Mouse (Mus musculus): ENCODE results near the gene Ylpm1.

Gene Ylpm1

GRCm38 (mm10) chr12:84962606-84963005 is 33.5 kb upstream of the Ylpm1 start:
- 0 out of 2 replicates have a peak, but pooled peaks cover 3% of the 10 kb centered on the region for H3K4me1 ChIP-seq (replicated peaks; ENCODE audit: low read depth, low read length)
- no peaks in the 10 kb centered on the region for H3K9me3 ChIP-seq (ENCODE audit: low read length)

GRCm38 (mm10) chr12:84968831-84969655 is 27.1 kb upstream of the Ylpm1 start:
- TF ChIP-seq NANOG (IDR thresholded peaks at IDR 0.05; ENCODE audit: borderline replicate concordance, low read length) (no peak), CTCF (conservative IDR thresholded peaks at IDR 0.05; ENCODE audit: low read length) (no peak), POU5F1 (IDR thresholded peaks at IDR 0.05; ENCODE audit: borderline replicate concordance, low read length) (no peak)
- no peaks in the 10 kb centered on the region for H3K9me3 ChIP-seq (ENCODE audit: low read length)
- H3K4me3 ChIP-seq (replicated peaks; ENCODE audit: low read length) = peak overlapping the region; percentile 97; the same call in 1 of the 2 replicates
- peaks cover 22% of the 10 kb centered on the region for H3K36me3 ChIP-seq (ENCODE audit: insufficient read depth, low read length)
- H3K4me1 ChIP-seq (replicated peaks; ENCODE audit: low read depth, low read length) = peaks cover 22% of the 10 kb centered on the region
- H3K27me3 ChIP-seq (ENCODE audit: insufficient read depth, low read length) = peaks cover 3% of the 10 kb centered on the region; the same call in 1 of the 2 replicates

More at GRCm38 (mm10) chr12:84962606-84963005, 33.5 kb upstream of the Ylpm1 start:
- Histone ChIP-seq H3K36me3 (ENCODE audit: insufficient read depth, low read length) (peaks cover 7% of the 10 kb centered on the region; the same call in 1 of the 2 replicates), H3K27me3 (ENCODE audit: insufficient read depth, low read length) (no peaks in the 10 kb centered on the region), H3K4me3 (replicated peaks; ENCODE audit: low read length) (no peak overlapping the region)
- no peak for TF ChIP-seq NANOG (IDR thresholded peaks at IDR 0.05; ENCODE audit: borderline replicate concordance, low read length)

- peaks cover 28% of the 10 kb centered on the region for H3K36me3 ChIP-seq (ENCODE audit: insufficient read depth, low read length)
- H3K9me3 ChIP-seq (ENCODE audit: low read length) = no peaks in the 10 kb centered on the region
- H3K4me3 ChIP-seq (replicated peaks; ENCODE audit: low read length) = peak overlapping the region; percentile 97
- H3K4me1 ChIP-seq (replicated peaks; ENCODE audit: low read depth, low read length) = peaks cover 22% of the 10 kb centered on the region
- no peak for TF ChIP-seq POU5F1 (IDR thresholded peaks at IDR 0.05; ENCODE audit: borderline replicate concordance, low read length)
- TF ChIP-seq NANOG (IDR thresholded peaks at IDR 0.05; ENCODE audit: borderline replicate concordance, low read length) = no peak
- no peak for TF ChIP-seq CTCF (conservative IDR thresholded peaks at IDR 0.05; ENCODE audit: low read length)
- peaks cover 3% of the 10 kb centered on the region; the same call in 1 of the 2 replicates for H3K27me3 ChIP-seq (ENCODE audit: insufficient read depth, low read length)
These were observed 26.3 kb upstream of the Ylpm1 start for GRCm38 (mm10) chr12:84969656-84970427.

GRCm38 (mm10) chr12:84970428-84971096 is 25.6 kb upstream of the Ylpm1 start, which contains the start of the genes Fcf1 and Arel1:
TSS of gene Fcf1 (plus strand) at chr12:84970897.
TSS of gene Arel1 (minus strand) at chr12:84970900.
- TF ChIP-seq POU5F1 (IDR thresholded peaks at IDR 0.05; ENCODE audit: borderline replicate concordance, low read length) = no peak
- TF ChIP-seq NANOG (IDR thresholded peaks at IDR 0.05; ENCODE audit: borderline replicate concordance, low read length) = no peak
- no peak for TF ChIP-seq CTCF (conservative IDR thresholded peaks at IDR 0.05; ENCODE audit: low read length)
- Histone ChIP-seq H3K27me3 (ENCODE audit: insufficient read depth, low read length) (peaks cover 3% of the 10 kb centered on the region; the same call in 1 of the 2 replicates), H3K4me3 (replicated peaks; ENCODE audit: low read length) (peak within 1 kb of the TSS; percentile 97), H3K9me3 (ENCODE audit: low read length) (no peaks in the 10 kb centered on the region), H3K36me3 (ENCODE audit: insufficient read depth, low read length) (peaks cover 30% of the 10 kb centered on the region), H3K4me1 (replicated peaks; ENCODE audit: low read depth, low read length) (peaks cover 22% of the 10 kb centered on the region)

- Histone ChIP-seq H3K4me1 (replicated peaks; ENCODE audit: low read depth, low read length) (no peaks in the 10 kb centered on the region), H3K27me3 (ENCODE audit: insufficient read depth, low read length) (no peaks in the 10 kb centered on the region), H3K9me3 (ENCODE audit: low read length) (no peaks in the 10 kb centered on the region), H3K36me3 (ENCODE audit: insufficient read depth, low read length) (peaks cover 95% of the 10 kb centered on the region), H3K4me3 (replicated peaks; ENCODE audit: low read length) (no peak overlapping the region)
- TF ChIP-seq NANOG (IDR thresholded peaks at IDR 0.05; ENCODE audit: borderline replicate concordance, low read length) = no peak
- TF ChIP-seq POU5F1 (IDR thresholded peaks at IDR 0.05; ENCODE audit: borderline replicate concordance, low read length) = no peak
- no peak for TF ChIP-seq CTCF (conservative IDR thresholded peaks at IDR 0.05; ENCODE audit: low read length)
These were observed 16.8 kb upstream of the Ylpm1 start for GRCm38 (mm10) chr12:84979264-84979862.

GRCm38 (mm10) chr12:84989456-84989855 is 6.7 kb upstream of the Ylpm1 start:
- TF ChIP-seq NANOG (IDR thresholded peaks at IDR 0.05; ENCODE audit: borderline replicate concordance, low read length) = no peak
- no peak for TF ChIP-seq POU5F1 (IDR thresholded peaks at IDR 0.05; ENCODE audit: borderline replicate concordance, low read length)
- TF ChIP-seq CTCF (conservative IDR thresholded peaks at IDR 0.05; ENCODE audit: low read length) = no peak
- peaks cover 5% of the 10 kb centered on the region for H3K36me3 ChIP-seq (ENCODE audit: insufficient read depth, low read length)
- H3K27me3 ChIP-seq (ENCODE audit: insufficient read depth, low read length) = peaks cover 13% of the 10 kb centered on the region
- H3K4me1 ChIP-seq (replicated peaks; ENCODE audit: low read depth, low read length) = no peaks in the 10 kb centered on the region
- peaks cover 9% of the 10 kb centered on the region for H3K9me3 ChIP-seq (ENCODE audit: low read length)
- no peak overlapping the region for H3K4me3 ChIP-seq (replicated peaks; ENCODE audit: low read length)

- Histone ChIP-seq H3K36me3 (ENCODE audit: insufficient read depth, low read length) (peaks cover 25% of the 10 kb centered on the region), H3K4me1 (replicated peaks; ENCODE audit: low read depth, low read length) (peaks cover 25% of the 10 kb centered on the region), H3K27me3 (ENCODE audit: insufficient read depth, low read length) (peaks cover 6% of the 10 kb centered on the region), H3K9me3 (ENCODE audit: low read length) (peaks cover 9% of the 10 kb centered on the region), H3K4me3 (replicated peaks; ENCODE audit: low read length) (no peak overlapping the region)
- TF ChIP-seq POU5F1 (IDR thresholded peaks at IDR 0.05; ENCODE audit: borderline replicate concordance, low read length) (no peak), CTCF (conservative IDR thresholded peaks at IDR 0.05; ENCODE audit: low read length) (no peak), NANOG (IDR thresholded peaks at IDR 0.05; ENCODE audit: borderline replicate concordance, low read length) (no peak)
These were observed 884 bp upstream of the Ylpm1 start for GRCm38 (mm10) chr12:84995112-84995761.

Data from E14TG2a.4 (cell line).